Comparison of ENCODE assay signal across 7 mouse cellular contexts in the genomic region with DNA sequence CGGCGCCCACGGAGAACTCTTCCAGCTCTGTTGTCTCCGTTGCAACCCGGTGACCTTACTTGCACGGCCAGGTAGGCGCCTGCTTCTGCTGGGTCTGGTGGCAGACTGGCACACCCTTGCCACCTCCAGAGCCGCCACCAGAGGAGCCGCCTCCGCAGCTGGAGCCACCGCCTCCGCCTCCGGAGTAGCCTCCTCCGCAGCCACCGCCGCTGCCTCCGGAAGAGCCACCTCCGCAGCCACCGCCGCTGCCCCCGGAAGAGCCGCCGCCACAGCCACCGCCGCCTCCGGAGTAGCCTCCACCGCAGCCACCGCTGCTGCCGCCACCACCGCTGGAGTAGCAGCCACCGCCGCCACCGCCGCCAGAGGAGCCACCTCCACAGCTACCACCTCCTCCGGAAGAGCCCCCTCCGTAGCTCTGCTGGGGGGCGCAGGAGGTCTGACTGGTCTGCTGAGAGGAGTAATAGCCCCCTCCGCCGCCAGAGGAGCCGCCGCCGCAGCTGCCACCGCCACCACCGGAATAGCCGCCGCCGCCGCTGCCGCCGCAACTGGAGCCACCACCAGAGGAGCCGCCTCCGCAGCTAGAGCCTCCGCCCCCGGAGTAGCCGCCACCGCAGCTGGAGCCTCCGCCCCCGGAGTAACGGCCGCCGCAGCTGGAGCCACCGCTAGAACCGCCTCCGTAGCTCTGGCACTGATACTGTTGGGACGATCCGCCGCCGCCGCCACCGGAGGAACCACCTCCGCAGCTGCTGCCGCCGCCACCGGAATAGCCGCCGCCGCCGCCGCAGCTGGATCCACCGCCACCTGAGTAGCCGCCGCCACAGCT. TPM values are rescaled to one million over a fixed set of nuclear protein-coding genes. Genes with fewer than 3 reads are reported as not detected.
DNase-seq lines count a peak whose midpoint lies in the region; ATAC-seq lines count a peak whose summit lies in the region.

No protein-coding gene starts in this region.

- H3K4me1 ChIP-seq in embryonic facial prominence, embryonic 15.5 days: 0 out of 2 replicates have a peak, but pooled peaks cover 3% of the 10 kb centered on the region
- no peaks in the 10 kb centered on the region for H3K4me1 ChIP-seq in heart, embryonic 11.5 days (ENCODE audit: control insufficient read depth, insufficient read depth, low read length)
- peaks cover 7% of the 10 kb centered on the region; the same call in 1 of the 2 replicates for H3K4me1 ChIP-seq in kidney, embryonic 15.5 days
- peaks cover 7% of the 10 kb centered on the region; the same call in 1 of the 2 replicates for H3K4me1 ChIP-seq in limb, embryonic 15.5 days
- H3K4me1 ChIP-seq in midbrain, embryonic 16.5 days (ENCODE audit: control insufficient read depth, insufficient read depth, low read length): peaks cover 16% of the 10 kb centered on the region

- DNase-seq in brain, adult 2 months (ENCODE audit: low read depth, low spot score): peak; percentile 48
- peak; percentile 57 for DNase-seq in testis, postnatal 10 days (ENCODE audit: low spot score)

- peaks cover 34% of the 10 kb centered on the region for H3K27me3 ChIP-seq in embryonic facial prominence, embryonic 15.5 days
- peaks cover 23% of the 10 kb centered on the region for H3K27me3 ChIP-seq in heart, embryonic 11.5 days (ENCODE audit: control insufficient read depth, insufficient read depth, low read length)
- peaks cover 25% of the 10 kb centered on the region for H3K27me3 ChIP-seq in kidney, embryonic 15.5 days
- H3K27me3 ChIP-seq in limb, embryonic 15.5 days: peaks cover 12% of the 10 kb centered on the region
- no peaks in the 10 kb centered on the region; the same call in 1 of the 2 replicates for H3K27me3 ChIP-seq in midbrain, embryonic 16.5 days (ENCODE audit: control insufficient read depth, insufficient read depth, low read depth, low read length)

- H3K9ac ChIP-seq in embryonic facial prominence, embryonic 15.5 days: peak overlapping the region; percentile 40
- H3K9ac ChIP-seq in heart, embryonic 11.5 days (ENCODE audit: low read depth, low read length): peak overlapping the region; percentile 73
- peak overlapping the region; percentile 59 for H3K9ac ChIP-seq in kidney, embryonic 15.5 days
- peak overlapping the region; percentile 55 for H3K9ac ChIP-seq in limb, embryonic 15.5 days
- H3K9ac ChIP-seq in midbrain, embryonic 16.5 days (ENCODE audit: low read depth, low read length): peak overlapping the region; percentile 94

- under 1% methylated on average over 79 of the region's 82 CpGs for WGBS in embryonic facial prominence, embryonic 15.5 days
- under 1% methylated on average over 65 of the region's 82 CpGs for WGBS in heart, embryonic 11.5 days (ENCODE audit: insufficient replicate concordance)
- WGBS in kidney, embryonic 15.5 days: under 1% methylated on average over 80 of the region's 82 CpGs
- WGBS in limb, embryonic 15.5 days: under 1% methylated on average over 58 of the region's 82 CpGs
- under 1% methylated on average over 69 of the region's 82 CpGs for WGBS in midbrain, embryonic 16.5 days

- 0 out of 2 replicates have a peak overlapping the region, but pooled peaks have one; percentile 6 for H3K27ac ChIP-seq in embryonic facial prominence, embryonic 15.5 days (replicated peaks)
- peak overlapping the region; percentile 7; the same call in 1 of the 2 replicates for H3K27ac ChIP-seq in heart, embryonic 11.5 days (ENCODE audit: low read depth, low read length)
- H3K27ac ChIP-seq in kidney, embryonic 15.5 days: peak overlapping the region; percentile 72
- H3K27ac ChIP-seq in limb, embryonic 15.5 days: peak overlapping the region; percentile 88
- peak overlapping the region; percentile 98 for H3K27ac ChIP-seq in midbrain, embryonic 16.5 days (ENCODE audit: low read length)

- H3K4me2 ChIP-seq in embryonic facial prominence, embryonic 15.5 days (replicated peaks): peak overlapping the region; percentile 98
- H3K4me2 ChIP-seq in heart, embryonic 11.5 days: peak overlapping the region; percentile 94
- H3K4me2 ChIP-seq in kidney, embryonic 15.5 days: peak overlapping the region; percentile 98
- H3K4me2 ChIP-seq in limb, embryonic 15.5 days: peak overlapping the region; percentile 92
- H3K4me2 ChIP-seq in midbrain, embryonic 16.5 days (ENCODE audit: low read length): peak overlapping the region; percentile 52

- peak overlapping the region; percentile 70 for H3K4me3 ChIP-seq in embryonic facial prominence, embryonic 15.5 days (replicated peaks)
- H3K4me3 ChIP-seq in heart, embryonic 11.5 days (ENCODE audit: low read depth, low read length): peak overlapping the region; percentile 71
- H3K4me3 ChIP-seq in kidney, embryonic 15.5 days (replicated peaks): peak overlapping the region; percentile 61
- H3K4me3 ChIP-seq in limb, embryonic 15.5 days: peak overlapping the region; percentile 76
- peak overlapping the region; percentile 85 for H3K4me3 ChIP-seq in midbrain, embryonic 16.5 days (ENCODE audit: low read depth, low read length)

- H3K9me3 ChIP-seq in embryonic facial prominence, embryonic 15.5 days (replicated peaks): no peaks in the 10 kb centered on the region
- H3K9me3 ChIP-seq in heart, embryonic 11.5 days (replicated peaks; ENCODE audit: control insufficient read depth, low read length): no peaks in the 10 kb centered on the region
- H3K9me3 ChIP-seq in kidney, embryonic 15.5 days (replicated peaks): no peaks in the 10 kb centered on the region
- no peaks in the 10 kb centered on the region for H3K9me3 ChIP-seq in limb, embryonic 15.5 days
- no peaks in the 10 kb centered on the region for H3K9me3 ChIP-seq in midbrain, embryonic 16.5 days (replicated peaks; ENCODE audit: control insufficient read depth, low read length, poor library complexity, severe bottlenecking)

- ATAC-seq in embryonic facial prominence, embryonic 15.5 days (ENCODE audit: insufficient number of reproducible peaks, low FRiP score, low TSS enrichment, low read depth): peak; percentile 78
- ATAC-seq in heart, embryonic 11.5 days (replicated peaks; ENCODE audit: insufficient number of reproducible peaks, low FRiP score, low TSS enrichment): peak; percentile 61
- peak; percentile 88 for ATAC-seq in kidney, embryonic 15.5 days (replicated peaks; ENCODE audit: low FRiP score)
- peak; percentile 75 for ATAC-seq in limb, embryonic 15.5 days (ENCODE audit: insufficient number of reproducible peaks, low FRiP score, low TSS enrichment, low read depth)
- ATAC-seq in midbrain, embryonic 16.5 days: peak; percentile 91

- no peaks in the 10 kb centered on the region for H3K36me3 ChIP-seq in embryonic facial prominence, embryonic 15.5 days
- no peaks in the 10 kb centered on the region for H3K36me3 ChIP-seq in heart, embryonic 11.5 days (ENCODE audit: control insufficient read depth, insufficient read depth, low read length)
- no peaks in the 10 kb centered on the region for H3K36me3 ChIP-seq in kidney, embryonic 15.5 days
- no peaks in the 10 kb centered on the region for H3K36me3 ChIP-seq in limb, embryonic 15.5 days
- H3K36me3 ChIP-seq in midbrain, embryonic 16.5 days (ENCODE audit: control insufficient read depth, insufficient read depth, low read length): no peaks in the 10 kb centered on the region

RNA-seq across cellular contexts. Expression of gene Lor, which starts 2.3 kb away (rescaled TPM):
- 189 and 226 TPM in 2 replicates for polyA plus RNA-seq in embryonic facial prominence, embryonic 15.5 days (2015; fragmentation: Nextera tagmentation; extraction: Ambion mirVana)
- 0.31 and 1.00 TPM in 2 replicates for polyA plus RNA-seq in heart, embryonic 11.5 days (2014; fragmentation: Nextera tagmentation; extraction: Ambion mirVana)
- polyA plus RNA-seq in kidney, embryonic 15.5 days (2015; fragmentation: Nextera tagmentation; extraction: Ambion mirVana): 0.97 and 4.2 TPM in 2 replicates
- polyA plus RNA-seq in limb, embryonic 15.5 days (2015; fragmentation: Nextera tagmentation; extraction: Ambion mirVana): 295 and 337 TPM in 2 replicates
- 6.1 and 7.8 TPM in 2 replicates for polyA plus RNA-seq in midbrain, embryonic 16.5 days (2015; fragmentation: Nextera tagmentation; extraction: Ambion mirVana)

RNA-seq across cellular contexts. Expression of gene Prr9, which starts 43.1 kb away (rescaled TPM):
- polyA plus RNA-seq in embryonic facial prominence, embryonic 15.5 days (2015; fragmentation: Nextera tagmentation; extraction: Ambion mirVana): 44.2 and 62.6 TPM in 2 replicates
- not detected in 2 replicates for polyA plus RNA-seq in heart, embryonic 11.5 days (2014; fragmentation: Nextera tagmentation; extraction: Ambion mirVana)
- polyA plus RNA-seq in kidney, embryonic 15.5 days (2015; fragmentation: Nextera tagmentation; extraction: Ambion mirVana): not detected in 2 replicates
- 50.8 and 59.6 TPM in 2 replicates for polyA plus RNA-seq in limb, embryonic 15.5 days (2015; fragmentation: Nextera tagmentation; extraction: Ambion mirVana)
- not detected in 2 replicates for polyA plus RNA-seq in midbrain, embryonic 16.5 days (2015; fragmentation: Nextera tagmentation; extraction: Ambion mirVana)

Comparison
In these comparisons a context has a peak if more than half of its experiments do, and no peak if none do; other contexts are left out.
1. Peak in every context shown above with its lines: DNase-seq, ATAC-seq, H3K4me3 ChIP-seq and H3K27ac ChIP-seq.
2. H3K27ac ChIP-seq: peak in every context shown above with its lines; median percentile 98 in midbrain, embryonic 16.5 days; 88 in limb, embryonic 15.5 days; 72 in kidney, embryonic 15.5 days; 7 in heart, embryonic 11.5 days; 6 in embryonic facial prominence, embryonic 15.5 days.
3. H3K9ac ChIP-seq: peak in every context shown above with its lines; median percentile 94 in midbrain, embryonic 16.5 days; 73 in heart, embryonic 11.5 days; 59 in kidney, embryonic 15.5 days; 55 in limb, embryonic 15.5 days; 40 in embryonic facial prominence, embryonic 15.5 days.
4. RNA of gene Lor, which starts 2.3 kb away (polyA plus RNA-seq): 295 to 337 TPM in limb, embryonic 15.5 days and 189 to 226 TPM in embryonic facial prominence, embryonic 15.5 days; 6.1 to 7.8 TPM in midbrain, embryonic 16.5 days, 0.97 to 4.2 TPM in kidney, embryonic 15.5 days and 0.31 to 1.00 TPM in heart, embryonic 11.5 days; every median in the first group is over 10 times any median in the second.
5. RNA of gene Prr9, which starts 43.1 kb away (polyA plus RNA-seq): 50.8 to 59.6 TPM in limb, embryonic 15.5 days and 44.2 to 62.6 TPM in embryonic facial prominence, embryonic 15.5 days; not detected in heart, embryonic 11.5 days, not detected in kidney, embryonic 15.5 days and not detected in midbrain, embryonic 16.5 days; every median in the first group is over 10 times any median in the second.